Comparison of ENCODE assay signal across 8 mouse cellular contexts in the genomic region with DNA sequence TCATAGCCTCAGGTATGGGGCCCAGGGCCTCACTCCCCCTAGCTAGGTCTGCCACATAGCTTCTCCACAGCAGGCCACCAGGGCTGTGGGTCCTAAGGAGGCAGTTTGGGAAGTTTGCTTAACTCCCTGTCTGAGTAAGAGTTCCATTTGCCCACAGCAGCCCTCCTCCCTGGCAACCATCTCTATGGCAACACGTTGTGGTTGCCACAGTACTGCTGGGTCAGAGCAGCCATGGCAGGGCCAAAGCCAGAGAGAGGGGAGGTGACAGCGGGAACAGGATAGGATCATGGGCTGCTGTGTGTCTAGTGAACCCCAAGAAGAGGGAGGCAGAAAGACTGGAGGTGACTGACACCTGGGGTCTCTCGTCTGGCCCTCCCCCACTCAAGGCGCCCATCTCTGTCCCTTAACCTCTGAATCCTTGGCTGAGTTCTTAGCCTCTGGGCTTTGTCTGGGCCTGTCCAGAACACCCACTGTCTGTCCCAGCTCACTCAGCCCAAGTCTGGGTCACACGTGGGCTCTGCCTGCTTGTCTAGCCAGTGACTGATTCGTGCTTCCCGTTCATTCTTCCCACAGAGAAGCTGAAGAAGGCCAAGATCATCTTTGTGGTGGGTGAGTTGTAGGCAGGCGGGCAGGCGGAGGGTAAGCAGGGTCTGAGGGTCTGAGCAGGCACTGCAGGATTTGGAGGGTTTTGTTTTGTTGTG. TPM values are rescaled to one million over a fixed set of nuclear protein-coding genes. Genes with fewer than 3 reads are reported as not detected.
DNase-seq lines count a peak whose midpoint lies in the region; ATAC-seq lines count a peak whose summit lies in the region.
"Had no signal": no experiment of that assay in that cellular context is flagged by ENCODE, and none has a peak within 500 bp of the region (broad histone marks: within the 10 kb centered on the region; RNA-seq: fewer than 3 reads in every experiment).

No protein-coding gene starts in this region.

- peak overlapping the region; percentile 47 for H3K4me3 ChIP-seq in heart, embryonic 15.5 days

- peaks cover 14% of the 10 kb centered on the region for H3K36me3 ChIP-seq in heart, embryonic 15.5 days

- H3K4me2 ChIP-seq in heart, embryonic 15.5 days = peak overlapping the region; percentile 68

- no peaks in the 10 kb centered on the region for H3K27me3 ChIP-seq in heart, embryonic 15.5 days

- peaks cover 64% of the 10 kb centered on the region for H3K4me1 ChIP-seq in heart, embryonic 15.5 days (replicated peaks)

- 50% methylated on average over 9 of the region's 9 CpGs for WGBS in heart, embryonic 15.5 days

- intact Hi-C loops in left cerebral cortex, postnatal 4 days (cut with DNase I) = no loop called here

- H3K9me3 ChIP-seq in heart, embryonic 15.5 days (replicated peaks) = no peaks in the 10 kb centered on the region

- ATAC-seq in heart, embryonic 15.5 days (replicated peaks; ENCODE audit: insufficient number of reproducible peaks, insufficient read depth, low FRiP score, low read depth) = no peak

- DNase-seq in thymus, postnatal 0 days (ENCODE audit: low spot score) = peak; percentile 20
- no peak for DNase-seq in thymus, postnatal 25 days
- DNase-seq in embryo, embryonic 10 days (ENCODE audit: low spot score) = peak; percentile 91
- DNase-seq in left cerebral cortex, postnatal 4 days = peak; percentile 80
- DNase-seq in neural tube, embryonic 10.5 days (ENCODE audit: extremely low spot score, low spot score) = peak; percentile 77
- DNase-seq in thymus, postnatal 4 days = no peak

- H3K27ac ChIP-seq in heart, embryonic 15.5 days = peak overlapping the region; percentile 95

- 0 out of 2 replicates have a peak overlapping the region, but pooled peaks have one; percentile 61 for H3K9ac ChIP-seq in heart, embryonic 15.5 days

RNA-seq across cellular contexts. Expression of gene Ak1, which starts 7.9 kb away (rescaled TPM):
- 2.0 and 2.4 TPM in 2 replicates for polyA plus RNA-seq in thymus, postnatal 0 days (2015; fragmentation: Nextera tagmentation; extraction: Ambion mirVana)
- 360 and 390 TPM in 2 replicates for polyA plus RNA-seq in heart, embryonic 15.5 days (2015; fragmentation: Nextera tagmentation; extraction: Ambion mirVana)
- total RNA-seq in left cerebral cortex, postnatal 4 days (2021) = 100 to 1,000 TPM; 100 to 106 TPM

RNA-seq across cellular contexts. Expression of gene Eng, which starts 17.0 kb away (rescaled TPM):
- 25.9 and 28.5 TPM in 2 replicates for polyA plus RNA-seq in thymus, postnatal 0 days (2015; fragmentation: Nextera tagmentation; extraction: Ambion mirVana)
- polyA plus RNA-seq in heart, embryonic 15.5 days (2015; fragmentation: Nextera tagmentation; extraction: Ambion mirVana) = 144 and 163 TPM in 2 replicates
- total RNA-seq in left cerebral cortex, postnatal 4 days (2021) = 10 to 100 TPM; 21.2 to 26.1 TPM

RNA-seq across cellular contexts. Expression of gene St6galnac6, which starts 29.9 kb away (rescaled TPM):
- polyA plus RNA-seq in thymus, postnatal 0 days (2015; fragmentation: Nextera tagmentation; extraction: Ambion mirVana) = 5.5 and 5.7 TPM in 2 replicates
- polyA plus RNA-seq in heart, embryonic 15.5 days (2015; fragmentation: Nextera tagmentation; extraction: Ambion mirVana) = 28.5 and 29.0 TPM in 2 replicates
- 10 to 100 TPM; 78.8 to 91.8 TPM for total RNA-seq in left cerebral cortex, postnatal 4 days (2021)

RNA-seq across cellular contexts. Expression of gene St6galnac4, which starts 42.5 kb away (rescaled TPM):
- 24.3 and 25.3 TPM in 2 replicates for polyA plus RNA-seq in thymus, postnatal 0 days (2015; fragmentation: Nextera tagmentation; extraction: Ambion mirVana)
- 33.5 and 38.7 TPM in 2 replicates for polyA plus RNA-seq in heart, embryonic 15.5 days (2015; fragmentation: Nextera tagmentation; extraction: Ambion mirVana)
- total RNA-seq in left cerebral cortex, postnatal 4 days (2021) = 10 to 100 TPM; 35.7 to 38.4 TPM

RNA-seq across cellular contexts. Expression of gene 9430097D07Rik, which starts 53.9 kb away (rescaled TPM):
- 0.08 TPM in 1 of 2 replicates, not detected in the other for polyA plus RNA-seq in thymus, postnatal 0 days (2015; fragmentation: Nextera tagmentation; extraction: Ambion mirVana)
- 0.08 TPM in 1 of 2 replicates, not detected in the other for polyA plus RNA-seq in heart, embryonic 15.5 days (2015; fragmentation: Nextera tagmentation; extraction: Ambion mirVana)
- total RNA-seq in left cerebral cortex, postnatal 4 days (2021) = under 1 TPM; 0.62 to 0.84 TPM
- polyA plus RNA-seq: spleen, adult 2 months had no signal

Comparison
In these comparisons a context has a peak if more than half of its experiments do, and no peak if none do; other contexts are left out.
1. DNase-seq: peak in thymus, postnatal 0 days (single experiment), embryo, embryonic 10 days (single experiment), left cerebral cortex, postnatal 4 days (single experiment) and neural tube, embryonic 10.5 days (single experiment); none in thymus, postnatal 25 days (single experiment) and thymus, postnatal 4 days (single experiment).
2. RNA of gene Ak1, which starts 7.9 kb away (polyA plus RNA-seq): 360 to 390 TPM in heart, embryonic 15.5 days; 2.0 to 2.4 TPM in thymus, postnatal 0 days; every median in the first group is over 100 times any median in the second.